Mouse (Mus musculus): Measurements from ENCODE around the gene Tmem95.

The Tmem95 gene

DNA sequence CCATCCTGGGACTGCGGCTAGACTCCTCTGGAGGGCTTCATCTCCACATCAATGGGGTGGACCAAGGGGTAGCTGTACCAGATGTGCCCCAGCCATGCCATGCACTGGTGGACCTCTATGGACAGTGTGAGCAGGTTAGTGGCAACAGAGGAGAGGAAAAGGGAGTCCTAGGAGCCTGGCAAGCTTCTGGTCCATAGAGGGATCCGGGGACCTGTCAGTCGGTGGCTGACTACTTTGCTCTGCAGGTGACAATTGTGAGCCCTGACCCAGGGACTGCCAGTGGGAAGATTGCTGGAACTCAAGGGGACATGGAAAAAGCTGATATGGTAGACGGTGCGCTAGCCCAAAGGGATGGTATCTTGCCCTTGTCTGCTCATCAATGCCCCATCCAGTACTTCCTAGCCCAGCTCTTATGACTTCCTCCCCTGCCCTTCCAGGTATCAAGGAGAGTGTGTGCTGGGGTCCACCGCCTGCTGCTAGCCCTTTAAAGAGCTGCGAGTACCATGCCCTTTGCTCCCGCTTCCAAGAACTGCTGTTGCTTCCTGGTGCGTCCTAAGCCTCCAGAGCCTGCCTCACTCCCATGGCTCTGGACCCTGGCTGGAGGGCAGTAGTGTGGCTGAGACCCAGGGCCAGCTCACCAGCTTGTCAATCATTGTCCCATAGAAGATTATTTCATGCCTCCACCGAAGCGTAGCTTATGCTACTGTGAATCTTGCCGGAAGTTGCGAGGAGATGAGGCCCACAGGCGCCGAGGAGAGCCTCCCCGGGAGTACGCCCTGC, 33.2 kb upstream of the Tmem95 start:
- no peak for DNase-seq (ENCODE audit: low read depth, low spot score)

DNA sequence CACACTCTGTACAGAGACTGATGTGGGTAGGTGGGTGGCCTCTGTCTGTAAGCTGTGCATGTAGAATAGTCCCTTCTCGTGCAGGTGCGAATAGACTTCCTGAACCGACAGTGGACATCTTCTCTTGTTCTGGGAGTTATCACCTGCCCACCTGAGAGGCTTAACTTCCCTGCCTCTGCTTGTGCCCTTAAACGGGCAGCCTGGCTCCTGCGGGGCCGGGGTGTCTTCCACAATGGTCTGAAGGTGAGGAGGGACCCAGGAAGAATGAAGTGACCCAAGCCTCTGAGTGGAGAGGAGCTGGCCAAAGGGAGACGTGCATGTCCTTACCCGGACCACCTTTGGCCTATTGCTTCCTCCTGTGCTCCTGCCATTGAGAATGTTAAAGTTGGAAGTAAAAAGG, 32.4 kb upstream of the Tmem95 start:
- no peak for DNase-seq (ENCODE audit: low read depth, low spot score)

DNA sequence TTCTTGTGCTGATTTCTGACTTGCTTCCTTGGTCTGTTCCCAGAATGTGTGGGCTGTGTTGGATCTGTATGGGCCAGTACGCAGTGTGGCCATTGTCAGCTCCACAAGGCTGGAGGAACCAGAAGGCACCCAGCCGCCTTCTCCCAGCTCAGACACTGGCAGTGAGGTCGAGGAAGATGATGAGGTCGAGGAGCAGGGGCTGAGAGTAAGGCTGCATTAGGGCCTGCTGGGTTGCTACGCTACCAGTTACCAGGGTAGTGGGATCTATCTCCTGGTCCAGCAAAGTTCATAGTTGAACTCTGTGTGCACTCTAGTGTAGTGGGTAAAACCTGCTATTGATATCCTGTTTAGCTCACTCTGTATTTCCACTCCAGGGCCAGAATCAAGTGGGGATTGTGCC, 31.4 kb upstream of the Tmem95 start:
- no peak for DNase-seq (ENCODE audit: low read depth, low spot score)

DNA sequence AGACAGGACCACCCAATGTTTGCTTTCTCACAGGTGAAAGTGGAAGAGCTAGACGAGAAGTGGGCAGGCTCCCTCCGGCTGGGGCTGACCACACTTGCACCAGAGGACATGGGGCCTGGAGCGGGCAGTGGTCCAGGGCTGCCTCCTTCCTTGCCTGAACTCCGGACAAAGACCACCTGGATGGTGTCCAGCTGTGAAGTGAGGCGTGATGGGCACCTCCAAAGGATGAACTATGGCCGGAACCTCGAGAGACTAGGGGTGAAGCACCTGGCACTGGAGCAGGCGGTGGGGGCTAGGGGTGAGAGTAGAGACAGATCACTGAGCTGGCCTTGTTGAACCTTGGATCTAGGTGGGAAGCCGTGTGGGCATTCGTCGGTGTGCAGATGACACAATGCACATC, 30.8 kb upstream of the Tmem95 start:
- no peak for DNase-seq (ENCODE audit: low read depth, low spot score)

DNA sequence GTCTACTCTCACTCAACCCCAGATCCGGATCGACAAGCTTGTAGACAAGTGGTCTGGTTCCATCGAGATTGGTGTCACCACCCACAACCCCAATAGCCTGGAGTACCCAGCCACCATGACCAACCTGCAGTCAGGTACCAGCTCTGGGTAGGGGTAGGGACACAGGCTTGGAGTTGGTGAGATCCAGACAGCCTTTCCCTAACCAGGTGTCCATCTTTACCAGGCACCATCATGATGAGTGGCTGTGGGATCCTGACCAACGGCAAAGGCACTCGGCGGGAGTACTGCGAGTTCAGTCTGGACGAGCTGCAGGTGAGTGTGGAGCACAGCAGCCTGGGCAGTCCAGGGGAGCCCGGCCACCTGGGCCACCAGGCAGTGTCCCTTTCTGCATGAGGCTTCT, 26.5 kb upstream of the Tmem95 start:
- DNase-seq (ENCODE audit: low read depth, low spot score) = no peak

DNA sequence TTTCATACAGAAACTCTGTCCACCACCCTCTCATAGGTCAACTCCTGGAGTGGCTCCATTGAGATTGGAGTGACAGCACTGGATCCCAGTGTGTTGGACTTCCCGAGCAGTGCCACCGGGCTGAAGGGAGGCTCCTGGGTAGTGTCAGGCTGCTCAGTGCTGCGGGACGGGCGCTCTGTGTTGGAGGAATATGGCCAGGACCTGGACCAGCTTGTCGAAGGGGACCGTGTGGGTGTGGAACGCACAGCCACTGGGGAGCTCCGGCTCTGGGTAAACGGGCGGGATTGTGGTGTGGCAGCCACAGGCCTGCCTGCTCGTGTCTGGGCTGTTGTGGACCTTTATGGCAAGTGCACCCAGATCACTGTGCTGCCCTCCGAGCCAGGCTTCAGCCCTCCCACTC, 25.2 kb upstream of the Tmem95 start:
- DNase-seq (ENCODE audit: low read depth, low spot score) = no peak

DNA sequence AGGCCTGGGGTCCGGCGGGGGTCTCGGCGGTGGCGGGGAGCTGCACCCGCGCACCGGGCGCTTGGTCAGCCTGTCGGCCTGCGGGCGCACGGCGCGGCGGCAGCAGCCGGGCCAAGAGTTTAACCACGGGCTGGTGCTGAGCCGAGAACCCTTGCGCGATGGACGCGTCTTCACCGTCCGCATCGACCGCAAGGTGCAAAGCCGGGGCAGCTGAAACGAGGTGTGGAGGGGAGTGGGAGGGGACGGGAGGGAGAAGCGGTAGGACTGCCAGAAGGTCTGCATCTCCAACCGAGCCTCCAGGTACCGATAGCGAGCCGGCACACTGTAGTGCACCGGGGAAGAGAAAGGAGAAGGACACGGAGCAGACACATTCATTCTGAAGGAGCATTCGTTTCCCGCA, 24.2 kb upstream of the Tmem95 start:
- DNase-seq (ENCODE audit: low read depth, low spot score) = peak; percentile 30

DNA sequence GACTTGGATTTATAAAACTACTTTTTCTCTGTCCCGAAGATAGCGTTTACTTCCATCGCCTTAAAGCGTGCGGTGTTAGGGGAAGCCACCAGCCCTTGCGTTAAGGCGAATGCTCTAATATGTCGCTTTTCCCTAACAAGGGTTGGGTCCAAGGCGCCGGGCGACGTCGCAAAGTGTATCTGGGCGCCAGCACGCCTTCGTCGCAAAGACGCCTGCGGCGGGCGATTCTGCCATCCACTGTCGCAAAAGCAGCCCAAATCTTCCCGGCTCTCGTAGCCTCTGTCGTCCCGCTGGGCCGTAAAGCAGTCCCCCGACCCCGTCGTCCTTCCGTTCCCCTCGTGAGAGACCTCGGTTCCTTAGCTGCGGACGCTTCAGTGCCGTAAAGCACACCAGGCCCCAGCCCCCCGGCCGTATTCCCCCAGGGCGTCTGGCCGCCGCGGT, 23.6 kb upstream of the Tmem95 start:
- DNase-seq (ENCODE audit: low read depth, low spot score) = peak; percentile 97

DNA sequence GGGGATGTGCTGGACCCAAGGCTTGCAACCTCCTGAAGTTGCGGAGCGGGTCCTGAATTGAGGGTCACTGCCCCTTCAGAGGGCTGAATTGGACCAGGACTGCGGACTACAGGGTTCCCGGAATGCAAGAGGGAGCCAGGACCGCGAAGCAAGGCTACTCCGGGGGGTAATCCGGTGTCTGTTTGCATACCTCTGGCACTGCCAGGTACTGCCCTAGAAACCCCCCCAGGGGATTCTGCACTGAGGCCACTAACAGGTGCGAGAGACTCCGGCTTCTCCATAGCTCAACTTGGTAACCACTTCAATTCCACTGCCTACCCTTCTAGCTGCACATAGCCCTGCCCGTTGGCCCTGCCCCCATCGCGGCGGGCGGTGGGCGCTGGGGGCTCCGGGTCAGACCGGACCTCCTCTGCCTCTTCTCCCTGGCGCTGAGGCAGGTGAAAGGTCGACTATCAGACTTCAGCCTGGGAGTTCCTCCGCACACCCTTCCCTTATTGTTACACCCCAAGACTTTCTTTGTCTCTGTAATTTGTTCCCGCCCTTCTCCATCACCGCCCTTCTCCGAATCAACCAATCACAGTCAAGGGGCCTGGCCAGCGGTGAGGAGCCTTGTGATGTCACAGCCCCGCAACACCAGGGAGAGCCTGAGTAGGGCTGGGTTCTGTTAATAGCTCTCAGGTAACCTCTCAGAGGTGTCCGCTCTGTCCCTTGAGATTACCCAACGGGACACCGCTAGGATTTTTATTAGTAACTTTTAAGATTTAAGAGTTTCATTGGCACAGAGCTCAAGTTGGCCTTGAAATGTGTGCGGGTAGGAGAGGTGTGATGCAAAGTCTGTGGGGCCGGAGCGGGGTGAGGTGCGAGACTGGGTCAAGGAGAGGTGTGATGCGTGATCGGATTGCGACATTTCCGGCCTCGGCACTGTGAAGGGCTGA, 22.9 kb upstream of the Tmem95 start, which contains the start of the genes 2810408A11Rik and Neurl4:
Gene 2810408A11Rik, minus strand, starts transcription at position 517 of the 935 bp plus-strand sequence.
Gene Neurl4, plus strand, starts transcription at position 602 of the 935 bp plus-strand sequence.
- DNase-seq (ENCODE audit: low read depth, low spot score) = peak; percentile 96

DNA sequence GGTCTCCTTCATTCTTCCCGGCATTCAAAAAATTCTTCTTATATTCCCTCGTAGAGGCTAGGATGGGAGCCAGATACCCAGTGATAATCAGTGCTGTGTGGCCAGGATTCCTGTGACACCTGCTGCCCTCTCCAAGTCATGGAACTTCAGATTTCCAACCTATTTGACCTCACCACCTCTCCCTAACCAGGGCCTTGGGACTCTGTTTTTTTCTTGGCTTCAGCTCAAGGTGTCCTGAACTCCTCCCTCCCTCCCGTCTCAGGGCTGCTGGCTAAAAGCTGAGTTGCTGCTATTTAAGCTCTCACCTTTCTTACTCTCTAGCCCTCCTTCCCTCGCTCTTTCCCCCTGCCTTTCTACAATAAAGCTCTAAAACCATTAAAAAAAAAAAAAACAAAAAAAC, 22.1 kb upstream of the Tmem95 start:
- DNase-seq (ENCODE audit: low read depth, low spot score) = no peak

DNA sequence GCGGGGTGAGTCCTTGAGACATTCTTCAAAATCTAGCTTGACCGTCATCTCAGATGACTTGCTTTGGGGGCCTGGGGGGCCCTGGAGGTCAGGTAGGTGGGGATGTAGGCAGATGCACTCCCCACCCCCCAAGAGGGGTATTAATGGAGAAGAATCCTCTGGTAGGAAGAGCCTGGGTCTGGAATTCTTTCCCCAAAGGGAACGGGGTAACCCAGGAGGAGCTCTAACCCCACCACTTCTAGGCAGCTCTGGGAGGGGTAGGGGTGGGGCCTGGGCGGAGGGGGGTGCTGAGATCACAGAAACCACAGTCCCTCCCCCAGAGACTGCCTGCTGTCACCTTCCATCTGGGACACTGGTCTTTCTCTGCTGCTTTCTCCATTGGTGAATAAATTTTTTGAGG, 17.5 kb upstream of the Tmem95 start, which contains the start of gene Acap1:
Gene Acap1, minus strand, starts transcription at position 249 of the 400 bp plus-strand sequence.
- no peak for DNase-seq (ENCODE audit: low read depth, low spot score)

DNA sequence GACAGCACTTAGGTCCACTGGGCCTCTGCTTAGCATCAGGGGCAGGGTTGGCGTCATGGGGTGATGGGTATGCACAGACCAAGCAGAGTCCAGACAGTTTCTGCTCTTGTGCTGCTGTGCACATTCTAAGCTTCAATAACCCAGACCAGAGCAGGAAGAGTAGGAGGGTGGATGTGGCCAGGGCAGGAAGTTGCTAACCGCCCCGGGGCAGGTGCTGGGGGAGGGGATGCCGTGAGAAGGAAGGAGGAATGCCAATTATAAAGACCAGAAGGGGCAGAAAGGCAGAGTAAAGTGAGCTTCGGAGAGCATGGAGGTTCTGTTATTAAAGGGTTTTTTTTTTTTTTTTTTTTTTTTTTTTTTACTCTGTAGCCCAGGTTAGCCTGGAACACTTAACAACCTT, 16.9 kb upstream of the Tmem95 start:
- DNase-seq (ENCODE audit: low read depth, low spot score) = no peak

DNA sequence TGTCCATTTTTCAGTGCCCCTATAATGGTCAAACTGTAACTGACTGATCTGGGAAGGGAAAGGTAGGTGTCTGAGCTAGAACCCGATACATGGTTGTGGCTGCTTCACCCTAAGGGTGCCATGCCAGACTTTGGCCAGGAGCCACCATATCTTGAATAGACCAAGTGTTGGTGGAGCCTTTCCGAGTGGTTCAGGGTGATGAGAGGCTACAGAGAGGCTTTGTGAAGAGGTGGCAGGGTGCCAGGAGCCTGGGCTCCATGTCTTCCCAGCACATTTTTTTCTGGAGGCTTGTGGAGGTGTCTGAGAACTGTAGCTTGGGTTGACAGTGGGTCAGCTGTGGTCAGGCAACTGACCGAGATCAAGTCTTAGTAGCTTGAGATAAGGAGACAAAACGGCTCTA, 13.7 kb upstream of the Tmem95 start:
- no peak for DNase-seq (ENCODE audit: low read depth, low spot score)

DNA sequence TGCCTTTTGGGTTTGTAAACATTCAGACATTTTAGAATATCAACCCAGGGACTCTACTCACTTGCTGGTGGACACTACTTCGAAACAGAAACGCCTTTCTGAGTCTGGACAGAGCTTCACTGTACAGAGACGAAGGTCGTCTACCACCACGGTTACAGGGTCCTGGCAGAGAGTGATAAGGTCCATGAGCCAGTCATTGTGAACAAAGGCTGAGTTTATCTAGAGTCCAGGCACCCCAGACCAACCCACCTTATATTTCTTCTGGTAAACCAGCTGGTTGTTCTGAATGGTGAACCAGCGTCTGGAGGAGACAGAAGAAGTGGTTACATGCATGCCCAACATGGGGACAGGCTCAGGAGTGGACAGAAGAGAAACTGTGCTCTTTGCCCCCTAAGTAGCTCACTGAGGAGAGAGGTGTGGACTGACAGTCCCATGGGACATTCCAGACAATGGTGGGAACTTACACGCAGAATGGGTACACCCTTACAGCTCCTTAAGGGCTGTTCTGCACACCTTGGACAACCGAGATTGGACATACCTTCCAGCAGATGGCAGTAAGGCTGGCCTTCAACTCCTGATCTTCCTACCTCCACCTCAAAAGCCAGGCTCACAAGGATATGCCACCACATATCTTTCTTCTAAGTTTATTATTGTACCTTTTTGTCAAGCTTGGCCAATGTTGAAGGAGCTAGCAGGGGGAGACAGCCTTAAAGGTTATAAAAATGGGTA, 9.3 kb upstream of the Tmem95 start:
- DNase-seq (ENCODE audit: low read depth, low spot score) = peak; percentile 45

DNA sequence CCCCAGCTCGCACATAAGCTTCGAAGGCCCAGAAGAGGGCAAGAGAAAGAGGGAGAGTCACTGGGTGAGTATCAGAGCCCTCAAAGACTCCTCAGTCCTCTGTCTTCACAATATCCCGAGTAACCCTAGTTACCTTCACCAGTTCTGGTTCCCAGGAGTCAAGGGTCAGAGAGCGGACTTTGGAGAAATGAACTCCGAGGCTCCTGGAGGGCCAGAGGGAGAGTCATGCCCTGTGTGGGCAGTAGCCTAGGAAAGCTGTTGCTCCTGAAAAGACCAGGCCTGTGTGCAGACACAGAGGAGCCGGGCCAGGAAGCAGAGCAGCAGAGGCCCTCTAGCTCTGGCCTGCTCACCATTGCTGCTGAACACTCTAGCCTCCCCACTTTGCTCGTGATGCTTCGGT, 6.8 kb upstream of the Tmem95 start:
- DNase-seq (ENCODE audit: low read depth, low spot score) = no peak

DNA sequence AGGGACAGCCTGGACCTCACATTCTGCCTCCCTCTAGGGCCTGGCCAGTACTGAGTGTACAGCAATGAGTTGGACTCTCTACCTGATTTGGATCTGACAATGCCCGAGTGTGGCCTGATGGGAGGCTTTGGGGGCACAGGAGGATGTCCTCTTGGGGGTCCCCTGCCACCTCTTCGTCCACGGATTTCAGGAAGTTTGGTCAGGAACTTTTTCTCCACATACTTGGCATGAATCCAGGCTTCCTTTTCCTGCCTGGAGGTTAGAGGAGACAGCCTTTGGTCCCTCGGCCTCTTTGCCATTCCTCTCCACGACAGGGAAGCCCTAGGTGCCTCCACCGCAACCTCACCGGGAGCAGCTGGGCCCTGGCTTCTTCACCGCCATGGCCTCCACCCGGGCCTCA, 6.4 kb upstream of the Tmem95 start:
- DNase-seq (ENCODE audit: low read depth, low spot score) = no peak

DNA sequence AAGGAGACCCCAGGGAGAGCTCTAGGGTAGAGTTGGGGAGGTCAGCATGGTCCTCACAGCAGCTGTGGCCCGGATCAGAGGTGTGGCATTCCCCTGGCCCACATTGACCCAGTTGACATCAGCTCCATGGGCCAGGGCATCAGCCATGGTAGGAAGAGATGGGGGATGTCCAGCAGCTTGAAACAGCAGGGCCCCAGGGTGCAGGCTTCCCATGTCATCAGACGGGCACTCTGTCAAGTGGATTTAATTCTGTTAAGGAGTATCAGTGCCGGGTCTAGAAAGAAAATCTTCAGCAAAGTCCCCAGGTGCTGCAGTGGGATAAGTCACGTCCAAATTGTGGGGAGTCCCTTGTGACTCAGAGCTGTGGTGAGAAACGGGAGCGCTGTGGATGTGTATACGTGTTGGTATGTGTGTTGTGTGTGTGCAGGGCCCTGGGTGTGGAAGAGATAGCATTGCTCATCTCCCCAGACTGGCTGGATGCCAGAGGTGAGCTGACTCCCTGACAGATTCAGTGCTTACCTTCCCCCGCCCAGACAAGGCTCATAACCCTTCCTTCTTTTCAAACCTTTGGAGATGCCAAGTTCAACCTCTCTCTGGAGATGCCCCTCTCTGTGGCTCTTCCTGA, 5.8 kb upstream of the Tmem95 start:
- DNase-seq (ENCODE audit: low read depth, low spot score) = peak; percentile 78

DNA sequence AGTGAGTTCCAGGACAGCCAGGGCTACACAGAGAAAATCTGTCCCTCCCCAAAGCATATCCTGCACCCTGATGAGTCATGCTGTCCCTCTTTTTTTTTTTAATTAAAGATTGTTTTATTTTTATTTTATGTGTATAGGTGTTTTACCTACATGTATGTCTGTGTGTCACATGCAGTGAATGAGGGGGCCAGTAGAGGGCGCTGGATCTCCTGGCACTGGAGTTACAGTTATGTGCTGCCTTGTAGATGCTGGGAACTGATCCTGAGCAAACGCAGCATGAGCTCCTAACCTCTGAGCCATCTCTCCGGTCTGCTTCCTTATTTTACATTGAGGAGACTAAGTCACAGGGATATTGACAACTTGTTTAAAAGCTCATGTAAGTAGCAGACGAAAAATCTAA, 5.2 kb upstream of the Tmem95 start:
- DNase-seq (ENCODE audit: low read depth, low spot score) = peak; percentile 56

DNA sequence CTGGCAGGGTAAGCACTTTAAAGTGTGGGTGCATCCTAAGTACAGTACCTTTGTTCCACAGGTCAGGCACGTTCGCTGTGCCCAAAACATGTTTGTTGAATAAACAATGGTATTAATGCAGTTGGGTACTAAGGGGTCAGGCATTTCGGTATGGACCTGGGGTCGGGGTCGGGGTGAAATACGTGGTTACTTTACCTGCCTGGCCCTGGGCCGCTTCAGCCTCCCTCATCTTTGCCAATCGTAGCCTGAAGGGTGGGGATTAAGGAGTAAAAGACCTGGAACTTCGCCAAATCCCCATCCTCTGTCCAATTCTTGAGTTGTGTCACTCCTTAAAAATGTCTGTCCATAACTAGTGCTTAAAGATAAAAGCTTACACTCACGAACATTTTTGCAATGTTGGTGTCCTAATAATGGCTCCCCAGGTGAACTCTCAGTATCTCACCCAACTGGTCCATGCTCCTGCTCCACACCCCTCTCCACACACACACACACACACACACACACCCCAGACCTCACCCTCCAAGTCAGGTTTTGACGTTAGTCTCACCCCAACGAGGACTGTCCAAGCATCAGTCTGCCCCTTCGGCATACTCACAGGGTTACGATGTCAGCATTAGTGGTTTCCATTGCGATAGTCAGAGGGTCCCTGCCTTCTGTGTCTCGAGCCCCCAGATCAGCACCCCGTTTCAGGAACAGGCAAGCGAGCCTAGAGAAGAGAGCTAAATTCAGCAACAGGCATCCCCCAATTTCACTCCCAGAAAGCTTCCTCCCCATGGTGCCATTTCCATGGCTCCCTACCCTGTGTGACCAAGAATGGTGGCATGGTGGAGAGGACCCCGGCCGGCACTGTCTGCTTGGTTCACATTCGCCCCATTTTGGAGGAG, 4.2 kb upstream of the Tmem95 start:
- no peak for DNase-seq (ENCODE audit: low read depth, low spot score)

DNA sequence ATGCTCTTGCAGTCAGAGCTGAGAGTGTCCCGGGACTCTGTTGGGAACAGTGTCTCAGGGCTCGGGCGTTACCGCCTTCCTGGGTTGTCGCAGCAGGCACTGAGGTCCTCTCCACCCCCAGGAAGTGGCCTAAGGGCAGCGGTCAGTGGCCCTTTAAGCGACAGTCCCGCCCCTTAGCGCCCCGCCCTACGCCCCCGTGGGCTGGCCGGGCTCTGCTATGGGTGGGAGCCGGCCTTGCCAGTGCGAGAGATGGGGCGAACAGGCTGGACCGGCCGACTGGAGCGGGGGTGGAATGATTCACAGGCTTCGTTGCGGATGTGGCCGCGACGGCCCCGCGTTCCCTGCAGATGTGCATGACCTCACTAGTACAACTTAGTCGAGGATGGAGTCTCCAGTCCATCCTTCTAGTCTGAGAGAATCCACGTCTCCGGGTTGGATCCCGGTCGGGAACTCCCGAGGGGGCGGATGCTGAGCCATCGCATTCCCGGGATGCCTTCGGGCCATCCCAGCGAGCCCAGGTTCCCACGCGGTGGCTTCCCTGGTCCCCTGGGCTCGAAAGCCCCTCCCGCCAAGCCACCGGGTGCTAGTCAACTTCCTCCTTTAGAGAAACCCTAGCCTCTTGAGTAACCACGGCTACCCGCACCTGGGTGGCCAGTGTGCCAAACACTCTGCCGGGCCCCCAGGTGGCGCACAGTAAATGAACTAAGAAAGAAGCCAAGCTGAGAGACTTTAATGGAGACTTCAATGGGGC, 3.2 kb upstream of the Tmem95 start, which contains the start of gene Kctd11:
Gene Kctd11, minus strand, starts transcription at position 554 of the 751 bp plus-strand sequence.
- peak; percentile 86 for DNase-seq (ENCODE audit: low read depth, low spot score)

Data from 3T3-L1 (cell line).